Mouse (Mus musculus) small intestine, adult 2 months (tissue): ENCODE results near the gene Ica1.

Source experiments
- CTCF ChIP-seq: fragments of 200-500 bp; IDR thresholded peaks from 2 replicates; pipeline ENCODE4 v1.5.1; 2012; ENCODE audit warnings: low read depth, mild to moderate bottlenecking, control low read depth, inconsistent platforms, low read length, moderate library complexity, mixed read lengths; ENCODE audit not compliant: insufficient replicate concordance, insufficient read length; ENCODE audit errors: extremely low read depth
- POLR2A ChIP-seq: fragments of 200-500 bp; IDR thresholded peaks from 2 replicates; pipeline ENCODE4 v1.6.1; 2012; ENCODE audit warnings: low read depth, mild to moderate bottlenecking, control low read depth, inconsistent platforms, low read length, moderate library complexity

DNA sequence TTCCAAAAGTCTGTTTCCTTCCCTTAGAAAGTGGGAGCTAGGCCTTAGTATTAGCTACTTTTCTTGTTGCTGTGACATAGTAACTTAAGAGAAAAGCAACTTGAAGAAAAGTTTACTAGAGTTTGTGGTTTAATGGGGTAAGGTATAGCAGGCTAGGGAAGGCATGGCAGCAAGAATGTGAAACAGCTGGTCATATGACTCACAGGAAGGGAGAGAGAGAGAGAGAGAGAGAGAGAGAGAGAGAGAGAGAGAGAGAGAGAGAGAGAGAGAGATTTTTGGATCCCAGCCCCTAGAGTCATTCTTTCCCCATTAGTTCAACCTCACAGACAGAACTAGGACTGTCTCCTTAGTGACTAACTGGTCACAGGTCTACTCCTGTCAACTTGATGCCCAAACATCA lies 2.3 kb upstream of the Ica1 start:
- TF ChIP-seq CTCF (no peak), POLR2A (no peak)
